Mouse (Mus musculus): Measurements from ENCODE around the gene Ift172. TPM values are rescaled to one million over a fixed set of nuclear protein-coding genes. Genes with fewer than 3 reads are reported as not detected.

Ift172 gene
- polyA plus RNA-seq, 1 experiment from 2014 or later = 28.3 TPM

- 9% methylated on average over 29 of the region's 29 CpGs for WGBS
- TF ChIP-seq CTCF (IDR thresholded peaks at IDR 0.05; ENCODE audit: low read depth) = 0 out of 2 replicates have a peak, but pooled peaks have one; percentile 7
- Histone ChIP-seq H3K9me3 (ENCODE audit: control insufficient read depth) (no peaks in the 10 kb centered on the region), H3K4me2 (replicated peaks; ENCODE audit: low read depth) (peak overlapping the region; percentile 97), H3K27me3 (replicated peaks; ENCODE audit: control insufficient read depth, insufficient read depth, low read length) (no peaks in the 10 kb centered on the region), H3K4me1 (replicated peaks; ENCODE audit: control insufficient read depth, insufficient read depth, low read length) (no peaks in the 10 kb centered on the region), H3K27ac (ENCODE audit: low read depth, low read length) (no peak overlapping the region), H3K36me3 (ENCODE audit: control insufficient read depth, insufficient read depth) (no peaks in the 10 kb centered on the region), H3K4me3 (ENCODE audit: low read depth, low read length) (peak overlapping the region; percentile 67), H3K9ac (ENCODE audit: low read depth, low read length) (peak overlapping the region; percentile 72)
- ATAC-seq = no peak
Measured at GRCm38 (mm10) chr5:31294964-31295605, 4.2 kb upstream of the Ift172 start.

GRCm38 (mm10) chr5:31291361-31291688, 409 bp upstream of the Ift172 start:
- Histone ChIP-seq H3K27ac (ENCODE audit: low read depth, low read length) (no peak overlapping the region), H3K27me3 (replicated peaks; ENCODE audit: control insufficient read depth, insufficient read depth, low read length) (no peaks in the 10 kb centered on the region), H3K4me1 (replicated peaks; ENCODE audit: control insufficient read depth, insufficient read depth, low read length) (no peaks in the 10 kb centered on the region), H3K4me2 (replicated peaks; ENCODE audit: low read depth) (peak overlapping the region; percentile 70), H3K4me3 (ENCODE audit: low read depth, low read length) (peak overlapping the region; percentile 46), H3K36me3 (ENCODE audit: control insufficient read depth, insufficient read depth) (no peaks in the 10 kb centered on the region), H3K9ac (ENCODE audit: low read depth, low read length) (no peak overlapping the region), H3K9me3 (ENCODE audit: control insufficient read depth) (no peaks in the 10 kb centered on the region)
- ATAC-seq = no peak; the same call in 1 of the 2 replicates
- WGBS = 3% methylated on average over 9 of the region's 9 CpGs
- TF ChIP-seq CTCF (IDR thresholded peaks at IDR 0.05; ENCODE audit: low read depth) = no peak

GRCm38 (mm10) chr5:31289626-31290230, 1.2 kb downstream of the Ift172 start:
- Histone ChIP-seq H3K4me2 (replicated peaks; ENCODE audit: low read depth) (peak overlapping the region; percentile 70), H3K27me3 (replicated peaks; ENCODE audit: control insufficient read depth, insufficient read depth, low read length) (no peaks in the 10 kb centered on the region), H3K9me3 (ENCODE audit: control insufficient read depth) (no peaks in the 10 kb centered on the region), H3K4me3 (ENCODE audit: low read depth, low read length) (no peak overlapping the region), H3K36me3 (ENCODE audit: control insufficient read depth, insufficient read depth) (peaks cover 10% of the 10 kb centered on the region; the same call in 1 of the 2 replicates), H3K9ac (ENCODE audit: low read depth, low read length) (no peak overlapping the region), H3K4me1 (replicated peaks; ENCODE audit: control insufficient read depth, insufficient read depth, low read length) (no peaks in the 10 kb centered on the region), H3K27ac (ENCODE audit: low read depth, low read length) (no peak overlapping the region)
- ATAC-seq = no peak
- 65% methylated on average over 3 of the region's 3 CpGs for WGBS
- TF ChIP-seq CTCF (IDR thresholded peaks at IDR 0.05; ENCODE audit: low read depth) = no peak

GRCm38 (mm10) chr5:31288655-31289054, 2.3 kb downstream of the Ift172 start:
- H3K9me3 ChIP-seq (ENCODE audit: control insufficient read depth) = no peaks in the 10 kb centered on the region
- peaks cover 16% of the 10 kb centered on the region for H3K36me3 ChIP-seq (ENCODE audit: control insufficient read depth, insufficient read depth)
- H3K27me3 ChIP-seq (replicated peaks; ENCODE audit: control insufficient read depth, insufficient read depth, low read length) = no peaks in the 10 kb centered on the region
- no peak overlapping the region for H3K9ac ChIP-seq (ENCODE audit: low read depth, low read length)
- no peak overlapping the region for H3K27ac ChIP-seq (ENCODE audit: low read depth, low read length)
- no peak for TF ChIP-seq CTCF (IDR thresholded peaks at IDR 0.05; ENCODE audit: low read depth)
- no peak overlapping the region for H3K4me3 ChIP-seq (ENCODE audit: low read depth, low read length)
- WGBS = 73% methylated on average over 3 of the region's 3 CpGs
- ATAC-seq = no peak
- H3K4me2 ChIP-seq (replicated peaks; ENCODE audit: low read depth) = no peak overlapping the region
- no peaks in the 10 kb centered on the region for H3K4me1 ChIP-seq (replicated peaks; ENCODE audit: control insufficient read depth, insufficient read depth, low read length)

GRCm38 (mm10) chr5:31288225-31288624, 2.7 kb downstream of the Ift172 start:
- Histone ChIP-seq H3K27me3 (replicated peaks; ENCODE audit: control insufficient read depth, insufficient read depth, low read length) (no peaks in the 10 kb centered on the region), H3K9me3 (ENCODE audit: control insufficient read depth) (no peaks in the 10 kb centered on the region), H3K27ac (ENCODE audit: low read depth, low read length) (no peak overlapping the region), H3K4me2 (replicated peaks; ENCODE audit: low read depth) (no peak overlapping the region), H3K4me1 (replicated peaks; ENCODE audit: control insufficient read depth, insufficient read depth, low read length) (no peaks in the 10 kb centered on the region), H3K4me3 (ENCODE audit: low read depth, low read length) (no peak overlapping the region), H3K9ac (ENCODE audit: low read depth, low read length) (no peak overlapping the region), H3K36me3 (ENCODE audit: control insufficient read depth, insufficient read depth) (peaks cover 20% of the 10 kb centered on the region)
- ATAC-seq = no peak
- no peak for TF ChIP-seq CTCF (IDR thresholded peaks at IDR 0.05; ENCODE audit: low read depth)
- 82% methylated on average over 4 of the region's 4 CpGs for WGBS

- Histone ChIP-seq H3K9ac (ENCODE audit: low read depth, low read length) (no peak overlapping the region), H3K36me3 (ENCODE audit: control insufficient read depth, insufficient read depth) (peaks cover 32% of the 10 kb centered on the region), H3K9me3 (ENCODE audit: control insufficient read depth) (no peaks in the 10 kb centered on the region), H3K4me2 (replicated peaks; ENCODE audit: low read depth) (no peak overlapping the region), H3K4me3 (ENCODE audit: low read depth, low read length) (no peak overlapping the region), H3K27me3 (replicated peaks; ENCODE audit: control insufficient read depth, insufficient read depth, low read length) (no peaks in the 10 kb centered on the region), H3K4me1 (replicated peaks; ENCODE audit: control insufficient read depth, insufficient read depth, low read length) (no peaks in the 10 kb centered on the region), H3K27ac (ENCODE audit: low read depth, low read length) (no peak overlapping the region)
- no peak for ATAC-seq
- WGBS = 85% methylated on average over 20 of the region's 20 CpGs
- TF ChIP-seq CTCF (IDR thresholded peaks at IDR 0.05; ENCODE audit: low read depth) = no peak
Measured at GRCm38 (mm10) chr5:31279245-31279988, 11.5 kb downstream of the Ift172 start.

Measured in intestine, postnatal 0 days (tissue).